Mouse (Mus musculus): ENCODE data around the gene Ulk3.

Gene Ulk3

GRCm38 (mm10) chr9:57589224-57590126 lies at the start of gene Ulk3:
Ulk3 (plus strand) TSS chr9:57589452.
- in situ Hi-C loops (cut with MboI; ENCODE audit: unreplicated experiment in 2 of 2), result loop anchor here (5.0 to 25.0 kb wide), 2 partner anchors 68 to 923 kb away; no protein-coding TSS in a partner anchor

GRCm38 (mm10) chr9:57539550-57539949 lies 49.7 kb upstream of the Ulk3 start:
- in situ Hi-C loops (cut with MboI; ENCODE audit: unreplicated experiment in 2 of 2), result loop anchor here in 1 of 2 experiments (10.0 kb wide), 1 partner anchor 215 kb away; no protein-coding TSS in a partner anchor

DNA sequence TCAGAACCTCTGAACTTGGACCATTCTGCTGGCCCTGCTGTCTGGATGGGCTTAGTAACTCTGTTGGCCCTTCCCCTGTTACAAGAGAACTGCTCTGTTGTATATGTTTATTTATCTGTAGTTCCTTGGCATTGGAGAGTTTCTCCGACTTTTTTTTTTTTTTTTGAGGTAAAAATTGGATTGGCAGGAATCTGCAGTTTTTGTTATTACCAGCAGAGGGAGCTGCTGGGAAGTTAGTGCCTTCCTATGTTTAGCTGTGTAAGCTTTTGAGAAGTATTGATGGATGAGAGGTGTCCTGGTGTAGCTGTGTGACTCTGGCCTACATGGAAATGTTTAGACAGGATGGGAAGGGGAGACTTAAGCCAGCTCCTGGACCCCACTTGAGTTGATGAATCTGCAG lies 47.9 kb upstream of the Ulk3 start:
- in situ Hi-C loops (cut with MboI; ENCODE audit: unreplicated experiment in 2 of 2), result loop anchor here in 1 of 2 experiments (5.0 kb wide), 2 partner anchors 81 to 116 kb away; partner anchors contain the start of gene Lman1l

GRCm38 (mm10) chr9:57543951-57544350 lies 45.3 kb upstream of the Ulk3 start:
- in situ Hi-C loops (cut with MboI; ENCODE audit: unreplicated experiment in 2 of 2), result loop anchor here in 1 of 2 experiments (5.0 kb wide), 2 partner anchors 78 to 113 kb away; partner anchors contain the start of gene Lman1l

DNA sequence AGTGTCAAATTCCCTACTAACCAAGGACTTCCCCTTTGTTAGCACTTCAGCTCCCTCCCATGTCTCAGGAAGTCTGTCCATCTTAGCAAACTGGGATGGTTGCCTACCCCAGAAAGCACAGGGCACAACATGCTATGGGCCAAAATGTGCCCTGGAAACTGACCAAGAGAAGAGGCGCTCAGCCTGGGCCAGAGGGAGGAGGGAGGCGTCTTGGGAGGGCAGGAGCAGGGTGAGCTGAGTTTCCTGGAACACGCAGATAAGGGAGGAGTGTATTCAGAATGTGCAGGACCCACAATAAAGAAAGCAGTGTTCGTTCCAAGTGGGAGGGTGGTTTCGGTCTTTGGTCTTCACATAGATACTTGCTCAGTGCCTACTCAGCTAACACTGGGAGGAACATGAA lies 42.0 kb upstream of the Ulk3 start:
- in situ Hi-C loops (cut with MboI; ENCODE audit: unreplicated experiment in 2 of 2), result no loop called here

DNA sequence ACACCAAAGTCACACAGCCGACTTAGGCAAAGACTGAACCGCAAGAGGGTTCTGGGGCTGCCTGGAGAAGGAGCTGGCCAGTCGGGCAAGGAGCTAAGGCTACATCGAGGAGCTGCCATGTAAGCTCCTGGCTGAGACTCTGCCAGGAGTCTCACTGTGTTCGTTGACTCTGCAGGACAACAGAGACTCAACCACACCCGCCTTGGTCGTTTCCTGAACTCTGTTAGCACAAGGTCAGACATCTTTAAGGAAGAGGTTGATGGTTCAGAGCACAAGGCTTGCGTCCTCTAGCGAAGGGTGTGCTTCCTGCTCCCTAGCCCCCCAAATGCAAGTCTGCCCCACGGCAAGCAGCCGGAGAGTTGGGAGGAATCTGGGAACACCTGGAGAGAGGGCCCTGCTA lies 41.4 kb upstream of the Ulk3 start:
- in situ Hi-C loops (cut with MboI; ENCODE audit: unreplicated experiment in 2 of 2), result no loop called here

DNA sequence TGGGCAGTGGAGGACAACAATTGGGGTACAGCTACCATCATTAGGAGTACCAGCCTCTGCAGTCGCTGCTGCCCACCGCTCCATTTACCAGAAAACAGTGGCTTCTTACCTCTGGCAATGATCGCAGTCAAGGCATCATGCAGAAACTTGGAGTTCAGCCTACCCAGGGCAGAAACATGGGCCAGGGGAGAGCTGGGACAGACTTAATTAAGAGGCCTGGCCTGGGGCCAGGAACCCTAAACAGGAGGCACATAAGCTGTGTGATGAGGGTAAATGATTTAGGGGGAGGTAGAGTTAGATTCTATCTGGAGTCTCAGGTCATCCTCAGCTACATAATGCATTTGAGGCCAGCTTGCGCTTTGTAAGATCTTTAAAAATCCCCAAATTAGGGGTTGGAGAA lies 40.1 kb upstream of the Ulk3 start:
- in situ Hi-C loops (cut with MboI; ENCODE audit: unreplicated experiment in 2 of 2), result no loop called here

GRCm38 (mm10) chr9:57550126-57550862 lies 39.0 kb upstream of the Ulk3 start:
- in situ Hi-C loops (cut with MboI; ENCODE audit: unreplicated experiment in 2 of 2), result no loop called here

GRCm38 (mm10) chr9:57552139-57552887 lies 36.9 kb upstream of the Ulk3 start, which contains the start of gene Mpi:
Mpi (minus strand) TSS chr9:57552763.
- in situ Hi-C loops (cut with MboI; ENCODE audit: unreplicated experiment in 2 of 2), result no loop called here

DNA sequence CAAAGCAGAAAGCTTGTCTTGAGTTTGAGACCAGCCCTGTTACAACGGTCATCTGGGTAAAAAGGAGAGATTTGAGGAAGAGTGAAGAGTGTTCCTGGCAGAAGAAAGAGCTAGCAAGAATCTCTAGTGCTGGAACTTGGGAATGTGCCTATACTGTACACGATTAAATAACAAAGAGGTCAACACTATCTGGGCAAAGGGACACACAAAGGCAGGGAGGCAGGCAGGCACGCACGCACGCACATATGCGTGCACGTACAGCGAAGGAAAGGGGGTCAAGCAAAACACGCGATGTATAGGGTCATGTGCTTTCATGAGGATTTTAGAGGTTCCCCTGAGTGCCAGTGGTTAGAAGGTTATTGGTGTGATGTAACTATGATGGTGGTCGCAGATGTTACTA lies 36.1 kb upstream of the Ulk3 start:
- in situ Hi-C loops (cut with MboI; ENCODE audit: unreplicated experiment in 2 of 2), result no loop called here

GRCm38 (mm10) chr9:57554753-57555152 lies 34.5 kb upstream of the Ulk3 start:
- in situ Hi-C loops (cut with MboI; ENCODE audit: unreplicated experiment in 2 of 2), result no loop called here

- in situ Hi-C loops (cut with MboI; ENCODE audit: unreplicated experiment in 2 of 2), result no loop called here
These were observed 32.0 kb upstream of the Ulk3 start for GRCm38 (mm10) chr9:57557215-57557614.

- in situ Hi-C loops (cut with MboI; ENCODE audit: unreplicated experiment in 2 of 2), result no loop called here
These were observed 30.6 kb upstream of the Ulk3 start for GRCm38 (mm10) chr9:57558625-57559024.

DNA sequence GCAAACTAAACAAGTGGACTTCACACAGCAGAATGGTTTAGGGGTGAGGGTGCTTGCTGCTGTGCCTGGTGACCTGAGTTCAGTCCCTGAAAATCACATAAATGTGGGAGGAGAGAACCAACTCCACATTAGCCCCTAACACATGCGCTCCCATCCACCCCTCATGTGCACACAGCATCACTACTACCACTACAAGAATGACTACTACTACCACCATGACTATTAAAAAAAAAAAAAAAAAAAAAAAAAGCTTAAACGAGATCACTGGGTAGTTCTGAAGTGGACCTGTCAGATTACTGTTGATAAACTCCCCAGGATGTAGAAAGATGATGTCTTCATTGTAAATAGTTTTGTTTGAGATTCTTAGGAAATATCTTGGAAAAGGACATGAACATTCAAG lies 29.7 kb upstream of the Ulk3 start:
- in situ Hi-C loops (cut with MboI; ENCODE audit: unreplicated experiment in 2 of 2), result no loop called here

DNA sequence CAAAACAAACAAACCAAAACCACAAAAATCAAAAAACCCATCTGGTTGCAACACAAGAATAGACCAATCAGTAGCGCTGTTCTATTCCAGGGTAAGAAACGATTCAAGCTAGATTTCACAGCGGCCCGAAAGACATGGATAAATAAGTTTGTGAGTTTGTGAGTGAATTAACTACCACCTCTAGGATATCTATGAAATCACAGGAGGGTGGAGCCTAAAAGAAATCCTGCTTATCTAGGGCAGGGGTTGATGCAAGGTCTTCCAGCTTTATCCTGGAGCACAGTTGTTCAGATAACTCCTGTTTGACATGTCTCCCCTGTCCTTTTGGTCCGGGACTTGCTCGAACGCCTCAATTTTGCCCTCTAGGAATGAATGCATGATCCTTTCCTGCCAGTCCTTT lies 29.0 kb upstream of the Ulk3 start:
- in situ Hi-C loops (cut with MboI; ENCODE audit: unreplicated experiment in 2 of 2), result no loop called here

DNA sequence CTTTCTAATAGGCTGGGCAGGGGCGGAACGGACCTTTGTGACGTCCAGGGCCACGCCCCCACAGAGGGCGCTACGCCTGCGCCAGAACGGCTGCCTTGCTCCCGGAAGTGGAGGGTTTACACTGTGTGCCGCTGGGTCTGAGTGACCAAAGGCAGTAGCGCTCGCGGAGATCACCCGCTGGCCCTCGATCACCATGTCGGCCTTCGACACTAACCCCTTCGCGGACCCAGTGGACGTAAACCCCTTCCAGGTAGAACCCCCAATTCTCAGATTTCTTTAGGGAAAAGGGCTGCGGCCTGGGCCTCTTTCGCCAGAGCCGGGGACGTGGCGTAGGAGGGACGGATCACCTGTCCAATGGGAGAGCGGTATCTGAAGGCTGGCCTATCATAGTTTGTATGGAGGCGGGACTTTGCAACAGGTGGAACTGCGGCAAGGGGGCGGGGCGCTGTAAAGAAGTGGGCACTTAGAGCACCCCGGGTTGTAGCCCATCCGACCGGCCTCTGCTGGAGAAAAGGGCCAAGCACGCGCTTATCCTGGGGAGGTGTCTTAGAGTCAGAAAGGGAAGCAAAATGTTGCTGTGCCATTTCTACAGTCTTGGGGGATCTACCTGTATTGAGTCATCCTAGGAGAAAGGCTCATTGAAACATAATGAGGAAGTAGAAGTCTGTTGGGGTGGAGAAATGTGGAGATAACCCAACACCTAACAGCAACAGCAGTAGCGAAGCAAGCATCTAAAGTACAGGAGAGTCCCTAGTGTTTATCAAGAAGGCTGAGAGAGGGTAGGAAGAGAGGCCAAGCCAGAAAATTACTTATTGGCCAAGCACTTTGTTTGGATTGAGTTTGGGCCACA lies 28.2 kb upstream of the Ulk3 start, which contains the start of gene Scamp2:
Scamp2 (plus strand) TSS at position 83 of the 850 bp plus-strand sequence.
- in situ Hi-C loops (cut with MboI; ENCODE audit: unreplicated experiment in 2 of 2), result no loop called here

GRCm38 (mm10) chr9:57561711-57562099 lies 27.5 kb upstream of the Ulk3 start:
- in situ Hi-C loops (cut with MboI; ENCODE audit: unreplicated experiment in 2 of 2), result no loop called here

- in situ Hi-C loops (cut with MboI; ENCODE audit: unreplicated experiment in 2 of 2), result no loop called here
These were observed 26.3 kb upstream of the Ulk3 start for GRCm38 (mm10) chr9:57562896-57563372.

GRCm38 (mm10) chr9:57564609-57565008 lies 24.6 kb upstream of the Ulk3 start:
- in situ Hi-C loops (cut with MboI; ENCODE audit: unreplicated experiment in 2 of 2), result no loop called here

Data from v-Abl transformed pro-B cells (cell line).